Mouse (Mus musculus) frontal cortex, postnatal 14 days (tissue): ENCODE results near the gene Nupr1l.
A peak's percentile ranks its signal among the peaks of the same experiment; 100 is the strongest.

ENCODE experiments used
- DNase-seq, 2 experiments: peaks; one replicate each; pipeline ENCODE4 v3.0.0; 2022; ENCODE audit warnings: low spot score in 2 of 2

Nupr1l gene

DNA sequence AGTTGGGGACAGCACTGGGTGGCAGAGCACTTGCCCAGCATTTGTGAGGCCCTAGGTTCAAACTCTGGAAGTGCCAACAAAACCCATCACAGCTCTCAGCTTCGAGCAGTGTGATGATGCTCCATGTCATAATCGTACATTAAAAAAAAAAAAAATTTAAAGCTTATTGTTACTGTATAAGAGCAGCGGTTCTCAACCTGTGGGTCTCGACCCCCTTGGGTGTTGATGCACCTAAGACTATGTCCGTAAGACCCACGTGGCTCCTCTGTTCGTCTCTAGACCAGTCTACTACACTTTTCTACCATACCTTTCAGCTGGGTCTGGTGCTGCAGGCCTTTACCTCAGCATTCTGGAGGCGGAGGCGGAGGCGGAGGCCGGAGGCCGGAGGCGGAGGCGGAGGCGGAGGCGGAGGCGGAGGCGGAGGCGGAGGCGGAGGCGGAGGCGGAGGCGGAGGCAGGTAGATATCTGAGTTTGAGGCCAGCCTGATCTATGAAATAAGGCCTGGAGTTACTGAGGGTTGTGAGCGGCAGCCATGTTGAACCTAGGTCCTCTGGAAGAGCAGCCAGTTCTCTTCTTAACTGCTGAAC lies 9.8 kb downstream of the Nupr1l start:
- no peak for DNase-seq

GRCm38 (mm10) chr5:129918752-129919151 lies 10.4 kb downstream of the Nupr1l start:
- no peak for DNase-seq

DNA sequence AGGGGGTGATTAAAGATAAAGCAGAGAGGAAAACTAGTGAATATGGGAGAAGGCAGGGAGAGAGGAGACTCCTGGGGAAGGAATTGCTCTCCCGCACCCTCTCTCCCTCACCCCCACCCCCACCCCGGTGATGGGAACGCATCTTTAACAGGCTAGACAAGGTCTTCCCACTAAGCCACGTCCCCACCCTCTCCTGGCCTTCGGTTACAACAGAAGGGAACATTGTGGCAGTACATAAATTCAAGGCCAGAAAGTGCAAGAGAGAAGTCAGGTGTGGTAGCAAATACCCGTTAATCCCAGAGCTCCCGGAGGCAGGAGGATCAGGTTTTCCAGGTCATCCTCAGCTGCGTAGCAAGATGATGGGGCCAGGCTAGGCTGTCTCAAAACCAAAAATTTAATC lies 11.0 kb downstream of the Nupr1l start:
- no peak for DNase-seq

DNA sequence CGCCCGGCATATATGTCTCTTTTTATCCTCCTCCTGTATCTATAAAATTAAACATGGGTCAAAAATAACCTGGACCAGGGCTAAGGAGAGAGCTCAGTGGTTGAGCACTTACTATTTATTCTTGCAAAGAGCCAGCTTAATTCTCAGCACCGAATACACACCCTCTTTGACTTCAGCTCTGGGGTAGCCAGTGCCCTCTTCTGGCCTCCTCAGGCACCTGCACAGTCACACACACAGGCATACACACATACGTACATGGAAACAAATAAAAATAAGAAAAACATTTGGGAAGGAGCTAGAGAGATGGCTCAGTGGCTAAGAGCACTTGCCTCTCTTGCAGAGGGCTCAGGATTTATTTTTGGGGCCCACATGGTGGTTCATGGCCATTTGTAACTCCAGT lies 13.6 kb downstream of the Nupr1l start:
- no peak for DNase-seq

DNA sequence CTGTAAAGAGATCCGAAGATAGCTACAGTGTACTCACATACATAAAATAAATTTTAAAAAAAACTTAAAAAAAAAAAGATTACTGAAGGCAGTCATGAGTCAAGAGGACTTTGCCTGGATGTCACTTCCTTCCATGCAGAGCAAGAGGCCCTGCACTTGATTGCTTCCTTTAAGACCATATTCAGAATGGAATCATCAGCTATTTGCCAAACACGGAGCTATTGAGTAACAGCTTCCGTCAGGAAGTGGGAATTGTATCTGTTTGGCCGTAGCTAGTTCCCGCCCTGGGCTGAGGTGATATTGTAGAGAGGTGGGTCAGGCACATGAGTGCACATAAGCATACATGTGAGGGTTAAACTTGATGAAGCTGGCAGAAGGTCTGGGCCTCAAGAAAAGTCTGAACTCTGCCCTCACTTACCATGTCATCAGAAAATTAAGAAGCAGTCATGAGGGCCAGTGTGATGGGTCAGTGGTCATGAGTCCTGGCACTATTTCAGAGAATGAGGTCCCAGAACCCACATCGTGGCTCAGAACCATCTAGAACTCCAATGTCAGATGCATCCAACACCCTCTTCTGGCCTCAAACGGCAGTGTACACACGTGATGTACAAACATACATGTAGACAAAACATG lies 16.6 kb downstream of the Nupr1l start:
- DNase-seq, result no peak

DNA sequence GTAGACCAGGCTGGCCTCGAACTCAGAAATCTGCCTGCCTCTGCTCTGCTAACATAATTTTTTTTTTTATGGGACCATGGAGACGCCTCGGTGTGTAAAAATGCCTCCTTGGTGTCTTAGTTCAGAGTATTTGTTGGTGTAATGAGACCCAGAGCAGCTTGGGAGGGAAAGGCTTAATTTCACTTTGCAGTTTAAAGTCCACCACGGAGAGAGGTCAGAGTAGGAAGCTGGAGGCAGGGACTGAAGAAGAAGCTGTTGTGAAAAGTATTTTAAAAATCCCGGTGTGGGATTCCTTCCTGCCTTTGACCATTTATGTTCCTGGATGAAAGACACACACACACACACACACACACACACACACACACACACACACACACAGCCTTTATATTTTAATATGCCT lies 17.6 kb downstream of the Nupr1l start:
- no peak for DNase-seq

- DNase-seq, result no peak
Measured at GRCm38 (mm10) chr5:129929924-129930855, 21.9 kb downstream of the Nupr1l start.

- no peak for DNase-seq
Measured at GRCm38 (mm10) chr5:129936941-129937340, 28.6 kb downstream of the Nupr1l start.

- DNase-seq, result no peak
Measured at GRCm38 (mm10) chr5:129940281-129940680, 31.9 kb downstream of the Nupr1l start.

DNA sequence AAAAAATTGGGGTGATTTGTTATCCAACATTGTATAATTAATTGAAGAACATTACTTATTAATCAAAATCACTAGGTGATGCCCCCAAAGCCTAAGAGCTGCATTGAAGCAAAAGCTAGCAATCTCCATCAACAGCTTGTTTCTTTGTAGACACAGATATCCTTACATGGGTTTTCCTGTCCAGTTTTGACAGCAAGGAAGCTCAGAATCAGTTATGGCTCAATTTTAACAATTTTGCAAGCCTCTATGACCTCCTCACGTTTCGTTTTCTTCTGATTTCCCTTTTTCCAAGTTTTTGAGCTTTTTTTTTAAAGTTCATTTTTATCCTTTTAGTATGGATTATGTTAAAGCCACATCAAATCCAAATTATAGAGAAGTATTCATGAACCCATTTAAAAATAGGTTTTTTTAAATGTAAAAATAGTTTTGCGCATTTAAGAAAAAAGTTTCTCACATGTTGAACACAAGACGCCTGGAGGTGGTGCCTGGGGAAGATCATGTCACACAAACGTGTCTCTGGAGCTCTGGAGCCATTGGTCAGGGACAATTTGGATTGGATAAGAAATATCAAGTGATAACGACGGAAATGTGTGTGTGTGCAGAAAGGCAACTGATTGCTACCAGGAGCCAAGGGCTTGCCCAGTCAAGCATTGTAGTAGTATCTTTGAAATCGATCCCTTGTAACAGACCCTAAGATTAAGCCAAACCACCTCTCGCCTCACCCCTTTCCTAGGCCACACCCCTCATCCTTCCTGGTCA lies 32.6 kb downstream of the Nupr1l start:
- DNase-seq, result no peak

GRCm38 (mm10) chr5:129941495-129942045 lies 33.2 kb downstream of the Nupr1l start, which contains the start of gene Vkorc1l1:
Vkorc1l1 (plus strand) TSS chr5:129941970.
- DNase-seq, result peak; percentile 97

GRCm38 (mm10) chr5:129942073-129942939 lies 34.0 kb downstream of the Nupr1l start:
- DNase-seq, result peak; percentile 13 to 18

- DNase-seq, result no peak
Measured at GRCm38 (mm10) chr5:129943402-129943801, 35.1 kb downstream of the Nupr1l start.

- DNase-seq, result no peak
Measured at GRCm38 (mm10) chr5:129947528-129948033, 39.2 kb downstream of the Nupr1l start.

DNA sequence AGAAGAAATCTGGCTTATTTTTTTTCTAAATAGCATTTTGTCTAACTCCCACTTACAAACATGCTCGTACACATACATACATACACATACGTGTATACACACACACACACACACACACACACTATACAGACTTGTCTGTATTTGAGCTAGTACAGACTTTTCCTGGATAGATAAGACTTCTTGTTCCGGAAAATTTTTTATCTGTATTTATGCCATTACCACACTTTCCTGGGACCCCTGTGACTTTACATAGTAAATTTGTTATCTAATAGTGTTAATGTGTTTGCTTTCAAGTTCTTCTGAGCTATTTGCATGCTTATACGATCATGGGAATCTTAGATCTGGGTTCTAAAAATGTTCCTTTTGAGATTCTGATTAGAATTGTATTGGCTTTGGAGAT lies 43.8 kb downstream of the Nupr1l start:
- DNase-seq, result no peak

DNA sequence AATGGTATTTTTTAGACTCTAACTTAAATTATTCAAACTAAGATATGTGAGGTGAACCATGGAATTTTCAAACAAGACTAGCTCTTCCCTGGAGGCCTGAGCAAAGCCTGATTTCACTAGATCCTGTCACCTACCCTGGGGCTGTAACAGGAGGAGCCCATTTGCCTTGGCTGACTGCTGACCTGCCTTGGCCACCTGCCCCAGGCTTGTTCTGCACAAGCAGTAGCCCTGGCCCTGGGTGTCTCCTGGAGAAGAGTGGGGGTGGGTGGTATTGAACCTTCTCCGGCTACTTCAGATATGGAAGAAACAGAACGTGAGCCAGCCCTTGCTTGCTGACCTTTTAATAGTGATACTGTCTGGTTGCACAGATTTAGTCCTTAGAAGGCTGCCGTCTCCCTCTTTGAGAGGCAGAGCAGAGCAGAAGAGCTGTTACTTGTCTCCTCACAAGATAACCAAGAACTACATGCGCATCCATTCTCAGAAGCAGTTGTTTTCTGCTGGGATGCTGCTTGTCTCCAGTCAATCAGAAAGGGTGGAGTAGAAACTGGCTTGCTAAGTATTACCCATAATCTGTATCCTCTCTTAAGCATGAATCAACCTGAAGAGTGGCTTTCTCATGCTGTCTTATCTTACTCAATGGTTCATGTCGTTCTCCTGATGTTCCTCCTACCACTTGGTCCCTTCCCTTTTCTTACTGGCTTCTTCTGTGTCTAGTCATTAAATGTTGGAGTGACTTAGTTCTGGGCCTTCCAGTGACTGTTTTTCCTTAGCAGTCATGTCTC lies 46.3 kb downstream of the Nupr1l start:
- DNase-seq, result no peak

DNA sequence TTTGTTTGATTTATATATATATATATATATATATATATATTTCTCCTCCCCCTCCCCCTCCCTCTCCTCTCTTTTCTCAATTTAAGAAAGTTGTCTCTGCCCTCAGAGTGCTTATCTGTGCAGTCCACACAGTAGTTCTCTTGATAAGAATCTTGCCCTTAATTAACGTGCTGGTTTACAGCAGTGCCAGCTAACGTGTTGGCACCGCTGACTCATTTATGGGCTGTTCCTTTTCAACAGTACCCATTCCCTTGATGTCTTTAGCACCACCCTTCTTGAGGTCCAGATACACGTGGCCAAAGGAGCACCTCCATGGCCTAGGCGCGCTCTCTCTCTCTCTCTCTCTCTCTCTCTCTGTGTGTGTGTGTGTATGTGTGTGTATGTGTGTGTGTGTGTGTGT lies 47.5 kb downstream of the Nupr1l start:
- DNase-seq, result no peak

DNA sequence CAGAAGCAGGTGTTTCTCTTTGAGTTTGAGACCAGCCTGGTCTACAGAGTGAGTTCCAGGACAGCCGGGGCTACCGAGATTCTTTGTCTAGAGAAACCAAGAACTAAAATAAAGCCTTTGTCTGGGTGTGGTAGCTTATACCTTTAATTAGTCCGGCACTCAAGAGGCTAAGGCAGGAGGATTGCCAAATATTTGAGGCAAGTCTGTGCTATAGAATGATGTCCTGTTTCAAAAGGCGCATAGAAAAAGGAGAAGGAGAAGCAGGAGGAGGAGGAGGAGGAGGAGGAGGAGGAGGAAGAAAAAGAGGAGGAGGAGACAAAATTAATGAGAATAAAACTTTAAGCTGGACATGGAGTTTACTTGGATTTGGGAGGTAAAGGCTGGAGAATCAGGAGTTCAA lies 54.9 kb downstream of the Nupr1l start:
- DNase-seq, result no peak
